Mouse (Mus musculus) MEL (cell line): ENCODE measurements around the gene Gm20388. TPM values are rescaled to one million over a fixed set of nuclear protein-coding genes. Genes with fewer than 3 reads are reported as not detected.

ENCODE experiments used
- DNase-seq: peaks from one replicate; pipeline ENCODE4 v3.0.0; 2011; ENCODE audit warnings: low read depth, low spot score
- H3K27ac ChIP-seq: 2 replicates; pipeline ENCODE4 v1.5.1; 2012; ENCODE audit warnings: low read depth, mild to moderate bottlenecking, control low read depth, low read length, moderate library complexity; ENCODE audit not compliant: control insufficient read depth
- H3K27me3 ChIP-seq, 2 experiments: fragments of 150-350 bp in 1 of 2; sonication (generic) in 1 of 2; 2 replicates each; pipeline ENCODE4 v1.6.1; 2012; ENCODE audit warnings: low read length in 2 of 2, mild to moderate bottlenecking in 2 of 2, improper control_type of control experiment in 1 of 2, moderate library complexity in 1 of 2; ENCODE audit not compliant: insufficient read depth in 2 of 2, control insufficient read depth in 1 of 2
- H3K36me3 ChIP-seq, 2 experiments: 2 replicates each; pipeline ENCODE4 v1.6.1; 2012 to 2014; ENCODE audit warnings: low read length in 2 of 2, improper control_type of control experiment in 1 of 2, inconsistent platforms in 1 of 2, mild to moderate bottlenecking in 1 of 2; ENCODE audit not compliant: insufficient read depth in 2 of 2, control insufficient read depth in 1 of 2
- H3K4me1 ChIP-seq, 2 experiments: fragments of 150-350 bp in 1 of 2; sonication (generic) in 1 of 2; 2 replicates each; pipeline ENCODE4 v1.6.1; 2012; ENCODE audit warnings: low read length in 2 of 2, improper control_type of control experiment in 1 of 2, mild to moderate bottlenecking in 1 of 2; ENCODE audit not compliant: insufficient read depth in 2 of 2, control insufficient read depth in 1 of 2
- H3K4me3 ChIP-seq, 2 experiments: fragments of 150-350 bp in 1 of 2; sonication (generic) in 1 of 2; 2 replicates each; pipeline ENCODE4 v1.5.1; 2012; ENCODE audit warnings: low read depth in 2 of 2, low read length in 2 of 2, mild to moderate bottlenecking in 2 of 2, moderate library complexity in 2 of 2, control low read depth in 1 of 2, improper control_type of control experiment in 1 of 2; ENCODE audit not compliant: control insufficient read depth in 1 of 2, insufficient read depth in 1 of 2
- H3K79me2 ChIP-seq: 2 replicates; pipeline ENCODE4 v1.6.1; 2012; ENCODE audit warnings: mild to moderate bottlenecking, low read length, moderate library complexity; ENCODE audit not compliant: control insufficient read depth, poor library complexity, insufficient read depth
- H3K9ac ChIP-seq: 2 replicates; pipeline ENCODE4 v1.6.1; 2012; ENCODE audit warnings: low read depth, mild to moderate bottlenecking, control low read depth, low read length, moderate library complexity; ENCODE audit not compliant: control insufficient read depth, poor library complexity, severe bottlenecking
- H3K9me3 ChIP-seq: fragments of 150-350 bp; sonication (generic); replicated peaks from 2 replicates; pipeline ENCODE4 v1.6.1; 2012; ENCODE audit warnings: mild to moderate bottlenecking, low read length, improper control_type of control experiment, moderate library complexity; ENCODE audit not compliant: insufficient read depth
- CHD1 ChIP-seq: IDR thresholded peaks from 2 replicates; pipeline ENCODE4 v1.6.1; 2012; ENCODE audit warnings: low read depth, mild to moderate bottlenecking, inconsistent platforms, low read length, improper control_type of control experiment
- CTCF ChIP-seq, 3 experiments: IDR thresholded peaks in 2 of 3; conservative IDR thresholded peaks in 1 of 3; 2 replicates each; pipeline ENCODE4 v1.5.1; 2011 to 2012; ENCODE audit warnings: low read length in 3 of 3, low read depth in 2 of 3, mild to moderate bottlenecking in 2 of 3, improper control_type of control experiment in 1 of 3, inconsistent platforms in 1 of 3, mixed read lengths in 1 of 3, moderate library complexity in 1 of 3; ENCODE audit not compliant: control insufficient read depth in 1 of 3, insufficient read depth in 1 of 3, poor library complexity in 1 of 3, severe bottlenecking in 1 of 3
- E2F4 ChIP-seq: IDR thresholded peaks from 2 replicates; pipeline ENCODE4 v1.6.1; 2011; ENCODE audit warnings: low read depth, low read length, improper control_type of control experiment, borderline replicate concordance
- ELF1 ChIP-seq: IDR thresholded peaks from 2 replicates; pipeline ENCODE4 v1.6.1; 2014; ENCODE audit warnings: low read depth, mild to moderate bottlenecking, inconsistent platforms, low read length, improper control_type of control experiment, moderate library complexity
- EP300 ChIP-seq, 2 experiments: IDR thresholded peaks; 2 replicates each; pipeline ENCODE4 v1.6.1; 2011; ENCODE audit warnings: improper control_type of control experiment in 2 of 2, low read length in 2 of 2, low read depth in 1 of 2, mild to moderate bottlenecking in 1 of 2
- ETS1 ChIP-seq: IDR thresholded peaks from 2 replicates; pipeline ENCODE4 v1.6.1; 2012; ENCODE audit warnings: low read depth, mild to moderate bottlenecking, inconsistent platforms, low read length, improper control_type of control experiment, moderate library complexity
- GATA1 ChIP-seq: IDR thresholded peaks from 2 replicates; pipeline ENCODE4 v1.6.1; 2011; ENCODE audit warnings: low read depth, low read length, improper control_type of control experiment
- HCFC1 ChIP-seq: IDR thresholded peaks from 2 replicates; pipeline ENCODE4 v1.6.1; 2012; ENCODE audit warnings: low read depth, mild to moderate bottlenecking, inconsistent platforms, low read length, improper control_type of control experiment, moderate library complexity
- KAT2A ChIP-seq: conservative IDR thresholded peaks from 2 replicates; pipeline ENCODE4 v1.6.1; 2012; ENCODE audit warnings: low read depth, low read length, improper control_type of control experiment, inconsistent platforms
- MAFK ChIP-seq: IDR thresholded peaks from 2 replicates; pipeline ENCODE4 v1.6.1; 2011; ENCODE audit warnings: low read depth, mild to moderate bottlenecking, low read length, improper control_type of control experiment, borderline replicate concordance
- MAX ChIP-seq: IDR thresholded peaks from 2 replicates; pipeline ENCODE4 v1.6.1; 2011; ENCODE audit warnings: low read length, improper control_type of control experiment
- MEF2A ChIP-seq: IDR thresholded peaks from 2 replicates; pipeline ENCODE4 v1.6.1; 2014; ENCODE audit warnings: low read depth, mild to moderate bottlenecking, inconsistent platforms, low read length, improper control_type of control experiment; ENCODE audit not compliant: poor library complexity, insufficient replicate concordance, severe bottlenecking; ENCODE audit errors: extremely low read depth
- MYB ChIP-seq: IDR thresholded peaks from 2 replicates; pipeline ENCODE4 v1.6.1; 2011; ENCODE audit warnings: mild to moderate bottlenecking, low read depth, low read length, improper control_type of control experiment
- MYC ChIP-seq: IDR thresholded peaks from 2 replicates; pipeline ENCODE4 v1.6.1; 2011; ENCODE audit warnings: low read depth, mild to moderate bottlenecking, low read length, improper control_type of control experiment, moderate library complexity
- NRF1 ChIP-seq: IDR thresholded peaks from 2 replicates; pipeline ENCODE4 v1.6.1; 2014; ENCODE audit warnings: low read depth, mild to moderate bottlenecking, inconsistent platforms, low read length, improper control_type of control experiment, moderate library complexity; ENCODE audit not compliant: poor library complexity, insufficient read depth, severe bottlenecking
- POLR2AphosphoS5 ChIP-seq: IDR thresholded peaks from 2 replicates; pipeline ENCODE4 v1.6.1; 2012; ENCODE audit warnings: low read depth, borderline replicate concordance, mild to moderate bottlenecking, inconsistent platforms, low read length, moderate library complexity, mixed read lengths
- RCOR1 ChIP-seq: IDR thresholded peaks from 2 replicates; pipeline ENCODE4 v1.6.1; 2012; ENCODE audit warnings: low read depth, mild to moderate bottlenecking, inconsistent platforms, low read length, improper control_type of control experiment
- SIN3A ChIP-seq: IDR thresholded peaks from 2 replicates; pipeline ENCODE4 v1.6.1; 2012; ENCODE audit warnings: low read length, improper control_type of control experiment, inconsistent platforms
- SMC3 ChIP-seq: IDR thresholded peaks from 2 replicates; pipeline ENCODE4 v1.6.1; 2011; ENCODE audit warnings: low read depth, low read length, improper control_type of control experiment
- TBP ChIP-seq: IDR thresholded peaks from 2 replicates; pipeline ENCODE4 v1.8.0; 2011; ENCODE audit warnings: low read depth, low read length, improper control_type of control experiment
- TCF12 ChIP-seq: IDR thresholded peaks from 2 replicates; pipeline ENCODE4 v1.6.1; 2014; ENCODE audit warnings: low read depth, mild to moderate bottlenecking, inconsistent platforms, low read length, improper control_type of control experiment, moderate library complexity
- UBTF ChIP-seq: IDR thresholded peaks from 2 replicates; pipeline ENCODE4 v1.6.1; 2012; ENCODE audit warnings: low read depth, mild to moderate bottlenecking, inconsistent platforms, low read length, improper control_type of control experiment, moderate library complexity, borderline replicate concordance; ENCODE audit not compliant: insufficient read depth
- USF2 ChIP-seq, 2 experiments: IDR thresholded peaks; 2 replicates each; pipeline ENCODE4 v1.6.1; 2011 to 2012; ENCODE audit warnings: improper control_type of control experiment in 2 of 2, low read length in 2 of 2, borderline replicate concordance in 1 of 2, inconsistent platforms in 1 of 2, low read depth in 1 of 2, mild to moderate bottlenecking in 1 of 2; ENCODE audit not compliant: insufficient read depth in 1 of 2
- ZC3H11A ChIP-seq: IDR thresholded peaks from 2 replicates; pipeline ENCODE4 v1.6.1; 2012; ENCODE audit warnings: low read depth, mild to moderate bottlenecking, inconsistent platforms, low read length, improper control_type of control experiment
- ZKSCAN1 ChIP-seq: IDR thresholded peaks from 2 replicates; pipeline ENCODE4 v1.6.1; 2012; ENCODE audit warnings: low read depth, mild to moderate bottlenecking, inconsistent platforms, low read length, improper control_type of control experiment, moderate library complexity
- ZMIZ1 ChIP-seq: IDR thresholded peaks from 2 replicates; pipeline ENCODE4 v1.6.1; 2012; ENCODE audit warnings: low read depth, mild to moderate bottlenecking, inconsistent platforms, low read length, improper control_type of control experiment, moderate library complexity
- ZNF384 ChIP-seq: IDR thresholded peaks from 2 replicates; pipeline ENCODE4 v1.6.1; 2012; ENCODE audit warnings: low read depth, mild to moderate bottlenecking, inconsistent platforms, low read length, improper control_type of control experiment
- polyA plus RNA-seq, 2 experiments: library from polyadenylated mRNA; stranded (reverse) in 1 of 2; unstranded in 1 of 2; fragments of >175 nt in 1 of 2; fragments of >200 nt in 1 of 2; gene quantifications; 2 replicates each; pipeline versions ENCODE4 v1.2.1 to v1.2.4; 2012; ENCODE audit warnings: low replicate concordance in 2 of 2, low read depth in 1 of 2; ENCODE audit not compliant: insufficient read length in 2 of 2, insufficient read depth in 1 of 2, missing spikeins in 1 of 2
- total RNA-seq: library from RNA; depleted of rRNA; stranded (reverse); fragments of 300-350 nt; gene quantifications from 2 replicates; pipeline ENCODE4 v1.2.3, GENCODE M21; 2012

The Gm20388 gene
- total and polyA plus RNA-seq, 3 experiments = 11.1 to 17.8 TPM; not detected in 1

GRCm38 (mm10) chr8:121730646-121731045, 1820.0 kb downstream of the Gm20388 start:
- no peak overlapping the region for H3K9ac ChIP-seq
- no peak overlapping the region for H3K4me3 ChIP-seq

DNA sequence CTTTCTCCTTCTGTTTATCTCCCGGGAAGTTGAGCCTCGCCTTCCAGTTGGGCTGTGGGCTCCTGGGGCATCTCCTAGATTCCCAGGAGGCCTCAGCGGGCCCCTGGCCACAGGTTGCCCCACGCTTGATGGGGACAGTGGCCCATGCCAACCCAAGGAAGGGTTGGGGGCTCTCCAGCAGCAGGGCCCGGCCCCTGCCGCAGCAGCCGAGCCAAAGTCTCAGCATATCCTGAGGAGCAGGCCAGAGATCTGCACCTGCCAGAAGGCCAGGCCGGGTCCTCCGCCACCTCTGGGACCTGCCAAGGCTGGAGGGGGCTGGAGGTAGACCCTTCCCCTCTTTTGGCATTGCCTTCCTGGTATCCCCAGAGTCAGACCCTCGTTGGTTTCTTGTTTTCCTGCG, 1820.4 kb downstream of the Gm20388 start:
- H3K27me3 ChIP-seq = no peaks in the 10 kb centered on the region
- H3K36me3 ChIP-seq = no peaks in the 10 kb centered on the region
- no peak for DNase-seq
- H3K9me3 ChIP-seq = no peaks in the 10 kb centered on the region
- H3K79me2 ChIP-seq = no peaks in the 10 kb centered on the region
- no peaks in the 10 kb centered on the region for H3K4me1 ChIP-seq
- H3K27ac ChIP-seq = no peak overlapping the region
- H3K4me3 ChIP-seq = no peak overlapping the region
- no peak overlapping the region for H3K9ac ChIP-seq
- no peak for TF ChIP-seq E2F4
- no peak for TF ChIP-seq RCOR1
- no peak for TF ChIP-seq KAT2A
- no peak for TF ChIP-seq ZNF384
- no peak for TF ChIP-seq MEF2A
- no peak for TF ChIP-seq ZMIZ1
- TF ChIP-seq ELF1 = no peak
- no peak for TF ChIP-seq HCFC1
- TF ChIP-seq USF2 (IDR thresholded peaks at IDR 0.05; ENCODE audit: borderline replicate concordance in 1 of 2, insufficient read depth in 1 of 2, low read depth in 1 of 2, low read length in 2 of 2) = no peak
- TF ChIP-seq GATA1 = no peak
- TF ChIP-seq POLR2AphosphoS5 = no peak
- no peak for TF ChIP-seq SIN3A
- no peak for TF ChIP-seq SMC3
- TF ChIP-seq MYC = no peak
- TF ChIP-seq ZKSCAN1 = no peak

More at GRCm38 (mm10) chr8:121730646-121731045, 1820.0 kb downstream of the Gm20388 start:
- DNase-seq = no peak
- no peaks in the 10 kb centered on the region for H3K4me1 ChIP-seq
- H3K79me2 ChIP-seq = no peaks in the 10 kb centered on the region
- H3K9me3 ChIP-seq = no peaks in the 10 kb centered on the region
- H3K27me3 ChIP-seq = no peaks in the 10 kb centered on the region
- H3K27ac ChIP-seq = no peak overlapping the region
- no peaks in the 10 kb centered on the region for H3K36me3 ChIP-seq
- TF ChIP-seq TCF12 = no peak
- TF ChIP-seq SIN3A = no peak
- TF ChIP-seq CHD1 = no peak
- no peak for TF ChIP-seq ZKSCAN1
- TF ChIP-seq MYC = no peak
- no peak for TF ChIP-seq UBTF
- no peak for TF ChIP-seq EP300 (IDR thresholded peaks at IDR 0.05; ENCODE audit: low read depth in 1 of 2, low read length in 2 of 2)
- TF ChIP-seq CTCF (IDR thresholded peaks at IDR 0.05 in 2 of 3, conservative IDR thresholded peaks at IDR 0.05 in 1 of 3; ENCODE audit: control insufficient read depth in 1 of 3, insufficient read depth in 1 of 3, low read depth in 2 of 3, low read length in 3 of 3, poor library complexity in 1 of 3, severe bottlenecking in 1 of 3) = no peak
- no peak for TF ChIP-seq MEF2A
- TF ChIP-seq TBP = no peak
- TF ChIP-seq RCOR1 = no peak
- no peak for TF ChIP-seq ETS1
- TF ChIP-seq MAX = no peak
- no peak for TF ChIP-seq MYB
- TF ChIP-seq ELF1 = no peak
- no peak for TF ChIP-seq KAT2A
- TF ChIP-seq SMC3 = no peak
- TF ChIP-seq MAFK = no peak
- TF ChIP-seq NRF1 = no peak
- TF ChIP-seq ZC3H11A = no peak
